Mouse (Mus musculus): ENCODE data around the gene Hdac10. TPM values are rescaled to one million over a fixed set of nuclear protein-coding genes. Genes with fewer than 3 reads are reported as not detected.

Hdac10 gene
- polyA plus RNA-seq, 1 experiment from 2014 or later: 27.6 TPM

- 95% methylated on average over 5 of the region's 5 CpGs for WGBS
Observed at GRCm38 (mm10) chr15:89136461-89137155, 8.1 kb upstream of the Hdac10 start.

DNA sequence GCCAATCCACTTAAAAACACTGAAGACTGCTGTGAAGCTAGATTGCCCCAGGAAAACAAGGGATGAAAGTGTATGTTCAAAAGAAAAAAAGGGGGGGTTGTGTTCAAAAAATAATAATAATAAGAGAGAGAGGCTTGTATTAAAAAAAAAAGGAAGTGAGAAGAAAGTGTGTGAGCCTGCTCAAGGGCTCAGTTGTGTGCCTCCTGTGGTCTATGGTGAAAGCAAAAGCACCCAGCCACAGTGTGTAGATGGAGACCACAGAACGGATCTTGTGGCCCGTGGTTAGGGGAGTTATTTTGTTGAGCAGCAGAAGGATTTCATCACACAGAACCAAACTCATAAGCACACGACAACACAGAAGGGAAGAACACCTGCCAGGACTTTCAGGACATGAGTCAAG lies 2.8 kb upstream of the Hdac10 start:
- no peak overlapping the region for H3K4me2 ChIP-seq
- H3K27ac ChIP-seq (replicated peaks): no peak overlapping the region
- no peak overlapping the region for H3K9ac ChIP-seq
- H3K27me3 ChIP-seq: no peaks in the 10 kb centered on the region
- no peaks in the 10 kb centered on the region for H3K9me3 ChIP-seq
- no peak overlapping the region for H3K4me3 ChIP-seq
- WGBS: 97% methylated on average over 3 of the region's 3 CpGs
- peaks cover 17% of the 10 kb centered on the region for H3K4me1 ChIP-seq (replicated peaks)
- no peaks in the 10 kb centered on the region for H3K36me3 ChIP-seq
- no peak for ATAC-seq (ENCODE audit: low FRiP score, low read depth)

More at GRCm38 (mm10) chr15:89136461-89137155, 8.1 kb upstream of the Hdac10 start:
- Histone ChIP-seq H3K9ac (no peak overlapping the region), H3K9me3 (no peaks in the 10 kb centered on the region), H3K27me3 (peaks cover 4% of the 10 kb centered on the region; the same call in 1 of the 2 replicates), H3K27ac (replicated peaks) (no peak overlapping the region), H3K4me2 (no peak overlapping the region), H3K4me1 (replicated peaks) (peaks cover 17% of the 10 kb centered on the region), H3K4me3 (no peak overlapping the region), H3K36me3 (no peaks in the 10 kb centered on the region)
- ATAC-seq (ENCODE audit: low FRiP score, low read depth): no peak

GRCm38 (mm10) chr15:89130245-89130644 lies 1.7 kb upstream of the Hdac10 start:
- no peak overlapping the region for H3K27ac ChIP-seq (replicated peaks)
- H3K4me2 ChIP-seq: no peak overlapping the region
- peaks cover 17% of the 10 kb centered on the region for H3K4me1 ChIP-seq (replicated peaks)
- H3K36me3 ChIP-seq: 0 out of 2 replicates have a peak, but pooled peaks cover 3% of the 10 kb centered on the region
- no peak for ATAC-seq (ENCODE audit: low FRiP score, low read depth)
- H3K9me3 ChIP-seq: no peaks in the 10 kb centered on the region
- no peaks in the 10 kb centered on the region for H3K27me3 ChIP-seq
- H3K4me3 ChIP-seq: no peak overlapping the region
- no peak overlapping the region for H3K9ac ChIP-seq

DNA sequence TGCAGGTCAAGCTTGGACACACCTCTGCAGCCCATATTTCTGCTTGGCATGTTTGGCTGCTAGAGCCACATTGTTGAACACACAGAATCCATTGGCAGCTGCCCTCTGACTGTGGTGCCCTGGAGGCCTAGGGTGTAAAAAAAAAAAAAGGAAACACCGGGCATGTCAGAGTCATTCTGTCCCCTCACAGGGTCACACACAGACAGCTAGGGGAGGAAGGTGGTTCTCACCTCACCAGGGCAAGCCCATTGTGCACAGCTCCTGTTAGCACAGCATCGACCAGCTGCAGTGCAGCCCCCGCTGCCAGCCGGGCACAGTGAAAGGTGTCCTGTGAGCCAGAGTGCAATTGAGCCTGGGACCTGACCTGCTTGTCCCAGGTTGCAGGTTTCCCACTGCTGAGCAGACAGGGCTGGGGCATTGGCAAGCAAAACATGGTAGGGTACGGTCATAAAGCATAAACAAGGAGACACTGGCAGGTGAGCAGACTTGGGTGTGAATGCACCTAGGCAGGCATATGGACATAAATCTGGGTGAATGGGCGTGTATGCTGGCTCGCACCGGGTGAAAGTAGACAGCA lies 1.0 kb downstream of the Hdac10 start:
- no peak for ATAC-seq (ENCODE audit: low FRiP score, low read depth)
- 86% methylated on average over 8 of the region's 8 CpGs for WGBS
- Histone ChIP-seq H3K9me3 (no peaks in the 10 kb centered on the region), H3K4me3 (peak overlapping the region; percentile 54), H3K4me1 (replicated peaks) (peaks cover 29% of the 10 kb centered on the region), H3K36me3 (0 out of 2 replicates have a peak, but pooled peaks cover 3% of the 10 kb centered on the region), H3K27ac (replicated peaks) (0 out of 2 replicates have a peak overlapping the region, but pooled peaks have one; percentile 81), H3K4me2 (peak overlapping the region; percentile 84), H3K9ac (peak overlapping the region; percentile 54; the same call in 1 of the 2 replicates), H3K27me3 (no peaks in the 10 kb centered on the region)

DNA sequence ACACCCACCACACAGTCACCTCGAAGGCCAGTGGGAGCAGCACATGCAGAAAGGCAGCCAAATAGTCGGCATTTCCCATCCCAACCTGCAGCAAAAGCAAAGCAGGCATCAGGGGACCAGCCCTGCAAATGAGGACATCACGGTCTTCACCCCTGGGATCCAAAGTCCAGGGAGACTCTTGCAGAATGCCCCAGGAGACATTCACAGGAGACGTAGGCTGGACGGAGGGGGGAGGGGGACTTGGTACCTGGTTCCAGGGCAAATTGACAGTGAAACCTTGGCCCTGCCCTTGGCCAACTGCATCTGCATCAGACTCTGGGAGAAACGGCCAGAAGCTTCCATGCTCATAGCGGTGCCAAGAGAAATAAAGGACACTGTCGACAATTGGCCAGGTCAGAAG lies 1.9 kb downstream of the Hdac10 start:
- Histone ChIP-seq H3K36me3 (0 out of 2 replicates have a peak, but pooled peaks cover 3% of the 10 kb centered on the region), H3K27me3 (no peaks in the 10 kb centered on the region), H3K9ac (no peak overlapping the region), H3K4me1 (replicated peaks) (peaks cover 37% of the 10 kb centered on the region), H3K9me3 (no peaks in the 10 kb centered on the region), H3K27ac (replicated peaks) (no peak overlapping the region), H3K4me3 (no peak overlapping the region), H3K4me2 (no peak overlapping the region)
- WGBS: 90% methylated on average over 8 of the region's 8 CpGs
- ATAC-seq (ENCODE audit: low FRiP score, low read depth): no peak

DNA sequence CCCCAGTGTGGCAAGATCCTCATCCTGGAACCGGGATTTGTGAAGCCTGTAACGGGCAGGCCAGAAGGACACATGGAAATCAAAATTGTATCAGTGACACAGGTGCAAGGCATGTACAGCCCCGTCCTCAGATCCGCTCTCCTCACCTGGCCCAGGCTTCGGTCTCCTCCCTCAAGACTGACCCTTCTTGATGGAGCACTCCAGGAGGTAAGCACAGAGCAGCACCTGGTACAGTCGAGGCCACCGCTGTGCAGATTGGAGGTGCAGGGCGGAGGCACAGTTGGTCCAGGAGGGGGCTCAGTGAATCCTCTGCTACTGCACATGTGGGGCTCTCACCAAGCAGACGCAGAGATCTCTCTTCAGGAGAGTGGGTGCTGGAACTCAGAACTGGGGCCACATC lies 3.1 kb downstream of the Hdac10 start:
- no peaks in the 10 kb centered on the region for H3K9me3 ChIP-seq
- H3K36me3 ChIP-seq: 0 out of 2 replicates have a peak, but pooled peaks cover 3% of the 10 kb centered on the region
- peaks cover 50% of the 10 kb centered on the region for H3K4me1 ChIP-seq (replicated peaks)
- WGBS: 91% methylated on average over 9 of the region's 9 CpGs
- H3K4me3 ChIP-seq: no peak overlapping the region
- no peak overlapping the region for H3K4me2 ChIP-seq
- ATAC-seq (ENCODE audit: low FRiP score, low read depth): no peak
- no peak overlapping the region for H3K27ac ChIP-seq (replicated peaks)
- H3K9ac ChIP-seq: no peak overlapping the region
- H3K27me3 ChIP-seq: no peaks in the 10 kb centered on the region

GRCm38 (mm10) chr15:89124312-89124711 lies 4.2 kb downstream of the Hdac10 start:
- Histone ChIP-seq H3K36me3 (0 out of 2 replicates have a peak, but pooled peaks cover 3% of the 10 kb centered on the region), H3K9ac (no peak overlapping the region), H3K27ac (replicated peaks) (peak overlapping the region; percentile 92; the same call in 1 of the 2 replicates), H3K27me3 (no peaks in the 10 kb centered on the region), H3K4me2 (peak overlapping the region; percentile 93; the same call in 1 of the 2 replicates), H3K4me3 (no peak overlapping the region), H3K4me1 (replicated peaks) (peaks cover 60% of the 10 kb centered on the region), H3K9me3 (no peaks in the 10 kb centered on the region)
- WGBS: 94% methylated on average over 3 of the region's 3 CpGs
- no peak for ATAC-seq (ENCODE audit: low FRiP score, low read depth)

- peak; percentile 4; the same call in 1 of the 2 replicates for ATAC-seq (ENCODE audit: low FRiP score, low read depth)
- H3K4me2 ChIP-seq: peak overlapping the region; percentile 93
- 0 out of 2 replicates have a peak, but pooled peaks cover 3% of the 10 kb centered on the region for H3K36me3 ChIP-seq
- peak overlapping the region; percentile 92 for H3K27ac ChIP-seq (replicated peaks)
- no peaks in the 10 kb centered on the region for H3K9me3 ChIP-seq
- no peaks in the 10 kb centered on the region for H3K27me3 ChIP-seq
- H3K9ac ChIP-seq: peak overlapping the region; percentile 74
- WGBS: 35% methylated on average over 11 of the region's 11 CpGs
- H3K4me3 ChIP-seq: peak overlapping the region; percentile 91
- peaks cover 54% of the 10 kb centered on the region for H3K4me1 ChIP-seq (replicated peaks)
Observed at GRCm38 (mm10) chr15:89123595-89123994, 4.9 kb downstream of the Hdac10 start.

DNA sequence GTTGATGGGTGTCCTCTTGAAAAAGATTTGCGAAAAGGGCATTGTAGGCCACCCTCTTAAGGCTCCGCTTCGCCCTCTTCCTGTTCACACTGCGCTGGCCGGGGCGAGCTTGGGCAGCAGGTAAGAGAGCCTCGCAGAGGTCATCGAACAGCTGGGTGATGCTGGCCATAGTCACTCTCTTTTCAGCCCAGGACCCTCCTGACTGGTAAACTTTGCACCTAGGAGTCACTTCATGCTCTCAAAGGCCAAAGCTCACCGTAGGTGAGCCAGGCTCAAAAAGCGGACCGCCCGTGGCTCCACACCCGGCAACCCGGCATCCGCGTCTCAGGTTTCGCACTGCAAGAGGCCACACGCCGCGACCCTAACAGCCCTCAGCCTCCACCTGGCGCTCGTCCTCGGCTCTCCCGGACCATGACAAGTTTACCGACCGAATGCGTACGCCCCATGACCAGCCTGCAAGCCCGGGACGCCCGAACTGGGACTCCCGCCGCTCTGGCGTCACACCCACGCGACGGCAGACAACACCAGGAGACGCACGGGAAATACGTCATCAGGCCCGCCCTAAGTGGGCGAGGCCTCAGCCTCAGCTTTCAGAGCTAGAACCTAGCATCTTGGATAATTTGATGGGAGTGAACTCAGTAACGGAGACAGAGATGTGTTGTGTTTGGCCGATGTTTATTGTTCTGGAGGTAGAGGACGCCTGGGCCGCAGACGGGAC lies 5.7 kb downstream of the Hdac10 start, which contains the start of gene Tubgcp6:
Tubgcp6 (minus strand) TSS at position 464 of the 718 bp plus-strand sequence.
- WGBS: under 1% methylated on average over 47 of the region's 47 CpGs
- Histone ChIP-seq H3K4me1 (replicated peaks) (peaks cover 50% of the 10 kb centered on the region), H3K9me3 (no peaks in the 10 kb centered on the region), H3K4me3 (peak within 1 kb of the TSS; percentile 91), H3K9ac (peak within 1 kb of the TSS; percentile 74), H3K27me3 (no peaks in the 10 kb centered on the region), H3K4me2 (peak within 1 kb of the TSS; percentile 93), H3K36me3 (0 out of 2 replicates have a peak, but pooled peaks cover 3% of the 10 kb centered on the region), H3K27ac (replicated peaks) (peak within 1 kb of the TSS; percentile 92)
- ATAC-seq (ENCODE audit: low FRiP score, low read depth): peak; percentile 80

GRCm38 (mm10) chr15:89118007-89118406 lies 10.5 kb downstream of the Hdac10 start:
- H3K36me3 ChIP-seq: peaks cover 34% of the 10 kb centered on the region

DNA sequence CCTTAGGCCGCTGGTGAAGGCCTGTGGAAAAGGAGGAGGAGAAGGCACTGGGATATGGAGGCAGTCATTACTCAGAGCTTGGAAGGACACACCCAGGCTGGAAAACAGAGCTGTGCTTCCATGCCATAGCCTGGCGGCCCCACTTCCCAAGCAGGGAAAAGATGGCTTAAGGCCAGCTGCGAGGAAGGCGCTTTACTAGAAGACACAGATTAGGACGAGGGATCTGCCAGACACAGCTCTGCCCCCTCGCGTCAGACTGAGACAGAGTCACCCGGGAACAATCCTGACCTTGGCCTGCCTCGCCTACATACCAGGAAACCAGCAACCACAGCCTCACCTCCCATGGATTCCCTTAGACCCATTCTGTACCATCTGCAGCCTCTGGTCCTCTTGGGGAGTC lies 18.4 kb downstream of the Hdac10 start:
- Histone ChIP-seq H3K36me3 (peaks cover 87% of the 10 kb centered on the region), H3K27ac (replicated peaks) (no peak overlapping the region), H3K27me3 (no peaks in the 10 kb centered on the region), H3K9me3 (no peaks in the 10 kb centered on the region), H3K4me1 (replicated peaks) (no peaks in the 10 kb centered on the region), H3K4me2 (no peak overlapping the region), H3K4me3 (no peak overlapping the region), H3K9ac (no peak overlapping the region)
- ATAC-seq (ENCODE audit: low FRiP score, low read depth): no peak
- WGBS: 86% methylated on average over 9 of the region's 9 CpGs

More at GRCm38 (mm10) chr15:89118007-89118406, 10.5 kb downstream of the Hdac10 start:
- H3K4me3 ChIP-seq: no peak overlapping the region
- ATAC-seq (ENCODE audit: low FRiP score, low read depth): no peak
- no peak overlapping the region for H3K4me2 ChIP-seq
- H3K4me1 ChIP-seq (replicated peaks): peaks cover 36% of the 10 kb centered on the region
- H3K9me3 ChIP-seq: no peaks in the 10 kb centered on the region
- no peak overlapping the region for H3K27ac ChIP-seq (replicated peaks)
- no peaks in the 10 kb centered on the region for H3K27me3 ChIP-seq
- no peak overlapping the region for H3K9ac ChIP-seq

GRCm38 (mm10) chr15:89106976-89107375 lies 21.5 kb downstream of the Hdac10 start:
- H3K4me1 ChIP-seq (replicated peaks): no peaks in the 10 kb centered on the region
- 93% methylated on average over 1 of the region's 1 CpGs for WGBS
- no peak for ATAC-seq (ENCODE audit: low FRiP score, low read depth)
- H3K4me2 ChIP-seq: no peak overlapping the region
- H3K4me3 ChIP-seq: no peak overlapping the region
- H3K9ac ChIP-seq: no peak overlapping the region
- no peak overlapping the region for H3K27ac ChIP-seq (replicated peaks)
- peaks cover 85% of the 10 kb centered on the region for H3K36me3 ChIP-seq
- no peaks in the 10 kb centered on the region for H3K9me3 ChIP-seq
- no peaks in the 10 kb centered on the region for H3K27me3 ChIP-seq

All from hindbrain, embryonic 15.5 days (tissue).